Mouse (Mus musculus) neural tube, embryonic 14.5 days (tissue): ENCODE data around the gene Rundc3a. TPM values are rescaled to one million over a fixed set of nuclear protein-coding genes. Genes with fewer than 3 reads are reported as not detected.

Experiments
- ATAC-seq: fragments of 200-750 bp; cut with Nextera tagmentation; 2 replicates; pipeline ENCODE4 v1.8.0; 2017; ENCODE audit warnings: low read depth, mild to moderate bottlenecking, moderate TSS enrichment, moderate library complexity
- H3K27ac ChIP-seq: fragments of 300-500 bp; sonication (generic); 2 replicates; pipeline ENCODE4 v1.5.1; 2014; ENCODE audit warnings: low read depth, mild to moderate bottlenecking, control low read depth, low read length, moderate library complexity, mixed read lengths
- H3K27me3 ChIP-seq: fragments of 300-500 bp; sonication (generic); 2 replicates; pipeline ENCODE4 v1.6.1; 2014; ENCODE audit warnings: low read length; ENCODE audit not compliant: control insufficient read depth, insufficient read depth
- H3K36me3 ChIP-seq: fragments of 300-500 bp; sonication (generic); 2 replicates; pipeline ENCODE4 v1.6.1; 2014; ENCODE audit warnings: low read length, mixed read lengths; ENCODE audit not compliant: control insufficient read depth, insufficient read depth
- H3K4me1 ChIP-seq: fragments of 300-500 bp; sonication (generic); 2 replicates; pipeline ENCODE4 v1.6.1; 2014; ENCODE audit warnings: low read length; ENCODE audit not compliant: control insufficient read depth, insufficient read depth
- H3K4me2 ChIP-seq: fragments of 300-500 bp; sonication (generic); 2 replicates; pipeline ENCODE4 v1.6.1; 2014; ENCODE audit warnings: mild to moderate bottlenecking, low read depth, low read length, control low read depth
- H3K4me3 ChIP-seq: fragments of 300-500 bp; sonication (generic); 2 replicates; pipeline ENCODE4 v1.5.1; 2014; ENCODE audit warnings: low read depth, low read length, control low read depth, mixed read lengths
- H3K9ac ChIP-seq: fragments of 300-500 bp; sonication (generic); replicated peaks from 2 replicates; pipeline ENCODE4 v1.6.1; 2014; ENCODE audit warnings: low read depth, mild to moderate bottlenecking, control low read depth, low read length, mixed read lengths
- H3K9me3 ChIP-seq: fragments of 300-500 bp; sonication (generic); 2 replicates; pipeline ENCODE4 v1.6.1; 2016; ENCODE audit warnings: low read length; ENCODE audit not compliant: control insufficient read depth
- WGBS: fragments of 180-500 bp; shearing (Covaris S2); extraction: QIAGEN DNeasy Blood & Tissue Kit; methylation state at CpG from one replicate; pipeline ENCODE4 v1.1.7; 2014; 5-methylcytosine and 5-hydroxymethylcytosine counted together
- polyA plus RNA-seq: library from polyadenylated mRNA; unstranded; fragments of >200 nt; fragmentation: Nextera tagmentation; extraction: Ambion mirVana; gene quantifications from 2 replicates; pipeline ENCODE4 v1.2.1, GENCODE M21; 2014

The Rundc3a gene
- polyA plus RNA-seq, 1 experiment from 2014 or later, result 115 TPM

GRCm38 (mm10) chr11:102401898-102402500, 8.8 kb downstream of the Rundc3a start:
- no peaks in the 10 kb centered on the region for H3K27me3 ChIP-seq
- H3K4me1 ChIP-seq, result peaks cover 39% of the 10 kb centered on the region
- peaks cover 38% of the 10 kb centered on the region for H3K36me3 ChIP-seq
- peak overlapping the region; percentile 10 for H3K27ac ChIP-seq
- no peak overlapping the region for H3K4me3 ChIP-seq
- H3K9ac ChIP-seq, result no peak overlapping the region
- H3K4me2 ChIP-seq, result no peak overlapping the region
- WGBS, result 36% methylated on average over 12 of the region's 12 CpGs
- no peak for ATAC-seq
- H3K9me3 ChIP-seq, result no peaks in the 10 kb centered on the region

GRCm38 (mm10) chr11:102403657-102404056, 10.5 kb downstream of the Rundc3a start:
- peaks cover 32% of the 10 kb centered on the region for H3K4me1 ChIP-seq
- whole genome bisulfite sequencing, result 96% methylated on average over 11 of the region's 11 CpGs
- H3K4me3 ChIP-seq, result no peak overlapping the region
- no peaks in the 10 kb centered on the region for H3K27me3 ChIP-seq
- no peak for ATAC-seq
- no peak overlapping the region for H3K4me2 ChIP-seq
- H3K27ac ChIP-seq, result no peak overlapping the region
- peaks cover 35% of the 10 kb centered on the region for H3K36me3 ChIP-seq
- no peaks in the 10 kb centered on the region for H3K9me3 ChIP-seq
- no peak overlapping the region for H3K9ac ChIP-seq

- H3K4me2 ChIP-seq, result no peak overlapping the region
- 77% methylated on average over 18 of the region's 18 CpGs for WGBS
- ATAC-seq, result no peak
- H3K9ac ChIP-seq, result no peak overlapping the region
- no peak overlapping the region for H3K4me3 ChIP-seq
- no peaks in the 10 kb centered on the region for H3K27me3 ChIP-seq
- no peaks in the 10 kb centered on the region for H3K9me3 ChIP-seq
- peaks cover 35% of the 10 kb centered on the region for H3K36me3 ChIP-seq
- no peak overlapping the region for H3K27ac ChIP-seq
- peaks cover 27% of the 10 kb centered on the region for H3K4me1 ChIP-seq
Observed at GRCm38 (mm10) chr11:102404161-102405010, 11.2 kb downstream of the Rundc3a start.

- H3K27me3 ChIP-seq, result no peaks in the 10 kb centered on the region
- whole genome bisulfite sequencing, result 88% methylated on average over 11 of the region's 11 CpGs
- no peaks in the 10 kb centered on the region for H3K9me3 ChIP-seq
- H3K9ac ChIP-seq, result peak overlapping the region; percentile 88; the same call in 1 of the 2 replicates
- H3K4me2 ChIP-seq, result peak overlapping the region; percentile 90
- H3K4me3 ChIP-seq, result no peak overlapping the region
- peaks cover 25% of the 10 kb centered on the region for H3K4me1 ChIP-seq
- no peak for ATAC-seq
- H3K27ac ChIP-seq, result no peak overlapping the region
- H3K36me3 ChIP-seq, result peaks cover 31% of the 10 kb centered on the region
Observed at GRCm38 (mm10) chr11:102405544-102406285, 12.5 kb downstream of the Rundc3a start.

- ATAC-seq, result no peak
- peaks cover 31% of the 10 kb centered on the region for H3K36me3 ChIP-seq
- peak overlapping the region; percentile 75 for H3K4me3 ChIP-seq
- no peaks in the 10 kb centered on the region for H3K9me3 ChIP-seq
- H3K27ac ChIP-seq, result peak overlapping the region; percentile 83
- H3K4me2 ChIP-seq, result peak overlapping the region; percentile 90
- no peaks in the 10 kb centered on the region for H3K27me3 ChIP-seq
- peaks cover 25% of the 10 kb centered on the region for H3K4me1 ChIP-seq
- peak overlapping the region; percentile 88 for H3K9ac ChIP-seq
- 10% methylated on average over 3 of the region's 3 CpGs for whole genome bisulfite sequencing
Observed at GRCm38 (mm10) chr11:102406401-102406800, 13.2 kb downstream of the Rundc3a start.

- ATAC-seq, result peak; percentile 70
- Histone ChIP-seq H3K4me1 (peaks cover 25% of the 10 kb centered on the region), H3K9ac (peak overlapping the region; percentile 88), H3K9me3 (no peaks in the 10 kb centered on the region), H3K4me3 (peak overlapping the region; percentile 75), H3K36me3 (peaks cover 24% of the 10 kb centered on the region), H3K27ac (peak overlapping the region; percentile 83), H3K27me3 (no peaks in the 10 kb centered on the region), H3K4me2 (peak overlapping the region; percentile 90)
- under 1% methylated on average over 84 of the region's 85 CpGs for WGBS
Observed at GRCm38 (mm10) chr11:102406900-102407833, 14.0 kb downstream of the Rundc3a start.

GRCm38 (mm10) chr11:102407834-102408215, 14.6 kb downstream of the Rundc3a start, which contains the start of gene Slc25a39:
Gene Slc25a39 (minus strand): TSS chr11:102407946.
- peak within 1 kb of the TSS; percentile 75 for H3K4me3 ChIP-seq
- H3K9me3 ChIP-seq, result no peaks in the 10 kb centered on the region
- H3K27ac ChIP-seq, result peak within 1 kb of the TSS; percentile 83
- peaks cover 25% of the 10 kb centered on the region for H3K4me1 ChIP-seq
- no peak for ATAC-seq
- peak within 1 kb of the TSS; percentile 88 for H3K9ac ChIP-seq
- peaks cover 17% of the 10 kb centered on the region for H3K36me3 ChIP-seq
- under 1% methylated on average over 19 of the region's 19 CpGs for WGBS
- peak within 1 kb of the TSS; percentile 90 for H3K4me2 ChIP-seq
- no peaks in the 10 kb centered on the region for H3K27me3 ChIP-seq

GRCm38 (mm10) chr11:102408344-102408876, 15.2 kb downstream of the Rundc3a start:
- H3K9ac ChIP-seq, result no peak overlapping the region

More at GRCm38 (mm10) chr11:102408344-102408876, 15.2 kb downstream of the Rundc3a start:
- Histone ChIP-seq H3K27me3 (no peaks in the 10 kb centered on the region), H3K27ac (peak overlapping the region; percentile 74), H3K4me1 (peaks cover 25% of the 10 kb centered on the region), H3K4me2 (peak overlapping the region; percentile 90), H3K36me3 (peaks cover 11% of the 10 kb centered on the region), H3K9me3 (no peaks in the 10 kb centered on the region), H3K4me3 (peak overlapping the region; percentile 75)
- peak; percentile 92 for ATAC-seq
- under 1% methylated on average over 32 of the region's 32 CpGs for WGBS
